Mouse (Mus musculus): ENCODE measurements around the gene Zfp599. TPM values are rescaled to one million over a fixed set of nuclear protein-coding genes. Genes with fewer than 3 reads are reported as not detected.

Zfp599 gene
- polyA plus RNA-seq, 1 experiment = 0.62 TPM

DNA sequence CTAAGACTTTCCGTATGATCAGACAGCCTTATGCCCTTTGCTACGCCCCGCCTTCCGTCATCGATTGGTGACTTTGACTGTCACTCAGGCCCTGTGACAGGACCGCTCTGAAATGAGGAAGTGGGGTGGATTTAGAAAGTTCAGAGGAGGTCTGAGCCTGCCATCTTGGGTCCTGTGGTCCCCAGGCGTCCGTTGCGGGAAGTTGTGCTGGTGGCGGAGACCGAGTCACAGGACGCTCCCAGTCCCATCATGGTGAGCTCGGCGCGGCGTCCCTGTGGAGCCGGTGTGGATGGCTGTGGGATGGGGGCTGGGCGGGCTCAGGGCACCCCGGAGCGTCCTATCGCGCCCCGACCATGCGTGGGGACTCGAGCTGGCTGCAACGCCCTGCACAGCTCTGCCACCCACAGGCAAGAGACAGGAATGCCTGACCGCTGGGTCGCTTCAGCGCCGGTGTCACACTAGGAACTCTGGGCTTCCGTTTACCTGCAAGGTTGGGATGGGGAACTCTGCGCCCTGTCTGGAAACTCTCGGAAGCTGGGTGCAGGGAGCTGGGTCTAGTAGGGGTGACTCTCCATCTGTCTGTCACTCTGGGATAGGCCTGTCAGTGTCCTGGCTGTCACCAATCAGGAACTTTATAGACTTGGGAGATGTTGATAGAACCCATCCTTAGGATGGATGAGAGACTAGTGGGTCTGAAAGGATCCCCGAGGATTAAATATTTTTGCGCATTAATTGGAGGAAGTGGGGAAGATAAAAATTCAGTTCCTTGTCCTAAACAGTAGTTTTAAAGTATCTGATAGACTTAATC lies 33.9 kb downstream of the Zfp599 start, which contains the start of gene Zfp809:
Gene Zfp809 (plus strand): TSS at position 134 of the 808 bp plus-strand sequence.
- peak; percentile 74; the same call in 1 of the 2 replicates for TF ChIP-seq CTCF (IDR thresholded peaks at IDR 0.05; ENCODE audit: borderline replicate concordance, control insufficient read depth, extremely low read depth, insufficient read depth, low read length, poor library complexity)
- peak; percentile 86 for TF ChIP-seq POLR2A (IDR thresholded peaks at IDR 0.05; ENCODE audit: control insufficient read depth, extremely low read depth, insufficient read depth, low read length, poor library complexity)
- Histone ChIP-seq H3K27ac (ENCODE audit: control insufficient read depth, insufficient read depth, low read length) (peak within 1 kb of the TSS; percentile 54), H3K36me3 (ENCODE audit: control insufficient read depth, insufficient read depth, low read length) (no peaks in the 10 kb centered on the region), H3K4me3 (ENCODE audit: control insufficient read depth, insufficient read depth, low read length) (peak within 1 kb of the TSS; percentile 62), H3K27me3 (ENCODE audit: control insufficient read depth, insufficient read depth, low read length) (no peaks in the 10 kb centered on the region), H3K4me1 (replicated peaks; ENCODE audit: control insufficient read depth, insufficient read depth, low read length) (0 out of 2 replicates have a peak, but pooled peaks cover 2% of the 10 kb centered on the region)
- peak; percentile 100 for DNase-seq
- under 1% methylated on average over 35 of the region's 35 CpGs for WGBS

DNA sequence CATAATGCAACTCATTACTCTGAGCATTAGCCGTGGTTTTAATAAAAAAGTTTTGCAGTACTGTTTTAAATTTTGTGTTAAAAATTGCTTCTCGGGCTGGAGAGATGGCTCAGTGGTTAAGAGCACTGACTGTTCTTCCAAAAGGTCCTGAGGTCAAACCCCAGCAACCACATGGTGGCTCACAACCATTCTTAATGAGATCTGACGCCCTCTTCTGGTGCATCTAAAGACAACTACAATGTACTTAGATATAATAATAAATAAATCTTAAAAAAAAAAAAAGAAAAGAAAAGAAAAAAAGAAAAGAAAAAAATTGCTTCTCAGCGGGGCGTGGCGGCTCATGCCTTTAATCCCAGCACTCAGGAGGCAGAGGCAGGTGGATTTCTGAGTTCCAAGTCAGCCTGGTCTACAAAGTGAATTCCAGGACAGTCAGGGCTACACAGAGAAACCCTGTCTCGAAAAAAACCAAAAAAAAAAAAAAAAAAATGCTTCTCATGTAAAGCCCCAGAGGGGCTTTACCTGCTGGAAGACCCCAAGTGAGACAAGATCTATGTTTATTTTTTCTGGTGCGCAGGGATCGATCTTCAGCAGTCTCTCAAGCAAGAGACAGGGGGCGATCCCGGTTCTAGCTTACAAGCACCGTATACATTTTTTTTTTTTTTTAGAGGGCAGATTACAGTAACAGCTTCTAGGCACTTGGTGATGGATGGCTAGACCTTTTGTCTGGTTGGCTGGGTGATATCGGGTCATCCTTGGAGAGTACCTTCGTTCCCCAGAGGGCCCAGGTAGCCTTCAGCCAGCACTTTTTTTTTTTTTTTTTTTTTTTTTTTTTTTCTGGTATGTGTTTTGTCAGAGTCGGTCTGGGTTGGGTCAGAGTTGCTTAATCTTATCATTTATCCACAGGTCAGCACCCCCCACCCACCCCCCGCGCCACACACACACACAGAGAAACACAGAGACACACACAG lies 34.9 kb downstream of the Zfp599 start:
- Histone ChIP-seq H3K27ac (ENCODE audit: control insufficient read depth, insufficient read depth, low read length) (peak overlapping the region; percentile 49), H3K4me3 (ENCODE audit: control insufficient read depth, insufficient read depth, low read length) (peak overlapping the region; percentile 62), H3K36me3 (ENCODE audit: control insufficient read depth, insufficient read depth, low read length) (no peaks in the 10 kb centered on the region), H3K4me1 (replicated peaks; ENCODE audit: control insufficient read depth, insufficient read depth, low read length) (0 out of 2 replicates have a peak, but pooled peaks cover 2% of the 10 kb centered on the region), H3K27me3 (ENCODE audit: control insufficient read depth, insufficient read depth, low read length) (no peaks in the 10 kb centered on the region)
- DNase-seq = peak; percentile 63
- TF ChIP-seq CTCF (IDR thresholded peaks at IDR 0.05; ENCODE audit: borderline replicate concordance, control insufficient read depth, extremely low read depth, insufficient read depth, low read length, poor library complexity) (no peak), POLR2A (IDR thresholded peaks at IDR 0.05; ENCODE audit: control insufficient read depth, extremely low read depth, insufficient read depth, low read length, poor library complexity) (no peak)
- WGBS = 23% methylated on average over 17 of the region's 17 CpGs

DNA sequence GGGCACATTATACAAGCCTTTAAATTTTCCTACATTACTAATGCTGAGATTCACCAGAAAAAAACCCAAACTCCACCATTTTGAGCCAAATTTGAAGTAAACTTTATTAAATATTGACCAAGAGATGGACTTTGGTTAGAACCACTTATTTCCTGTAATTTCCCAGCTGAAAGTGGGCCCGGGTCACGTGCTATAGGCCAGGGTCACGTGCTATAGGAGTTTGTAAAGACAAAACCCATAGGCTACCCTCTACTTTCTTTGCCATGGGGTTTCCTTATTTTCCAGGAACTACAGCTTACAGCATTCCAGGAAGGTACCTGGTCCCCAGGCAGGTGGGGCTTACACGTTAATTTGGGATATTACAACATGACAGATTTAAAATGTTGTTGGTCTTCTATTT lies 35.6 kb downstream of the Zfp599 start:
- Histone ChIP-seq H3K4me3 (ENCODE audit: control insufficient read depth, insufficient read depth, low read length) (no peak overlapping the region), H3K27me3 (ENCODE audit: control insufficient read depth, insufficient read depth, low read length) (no peaks in the 10 kb centered on the region), H3K27ac (ENCODE audit: control insufficient read depth, insufficient read depth, low read length) (no peak overlapping the region), H3K4me1 (replicated peaks; ENCODE audit: control insufficient read depth, insufficient read depth, low read length) (0 out of 2 replicates have a peak, but pooled peaks cover 2% of the 10 kb centered on the region), H3K36me3 (ENCODE audit: control insufficient read depth, insufficient read depth, low read length) (no peaks in the 10 kb centered on the region)
- no peak for DNase-seq
- no peak for TF ChIP-seq CTCF (IDR thresholded peaks at IDR 0.05; ENCODE audit: borderline replicate concordance, control insufficient read depth, extremely low read depth, insufficient read depth, low read length, poor library complexity)
- no peak for TF ChIP-seq POLR2A (IDR thresholded peaks at IDR 0.05; ENCODE audit: control insufficient read depth, extremely low read depth, insufficient read depth, low read length, poor library complexity)
- WGBS = 97% methylated on average over 4 of the region's 4 CpGs

DNA sequence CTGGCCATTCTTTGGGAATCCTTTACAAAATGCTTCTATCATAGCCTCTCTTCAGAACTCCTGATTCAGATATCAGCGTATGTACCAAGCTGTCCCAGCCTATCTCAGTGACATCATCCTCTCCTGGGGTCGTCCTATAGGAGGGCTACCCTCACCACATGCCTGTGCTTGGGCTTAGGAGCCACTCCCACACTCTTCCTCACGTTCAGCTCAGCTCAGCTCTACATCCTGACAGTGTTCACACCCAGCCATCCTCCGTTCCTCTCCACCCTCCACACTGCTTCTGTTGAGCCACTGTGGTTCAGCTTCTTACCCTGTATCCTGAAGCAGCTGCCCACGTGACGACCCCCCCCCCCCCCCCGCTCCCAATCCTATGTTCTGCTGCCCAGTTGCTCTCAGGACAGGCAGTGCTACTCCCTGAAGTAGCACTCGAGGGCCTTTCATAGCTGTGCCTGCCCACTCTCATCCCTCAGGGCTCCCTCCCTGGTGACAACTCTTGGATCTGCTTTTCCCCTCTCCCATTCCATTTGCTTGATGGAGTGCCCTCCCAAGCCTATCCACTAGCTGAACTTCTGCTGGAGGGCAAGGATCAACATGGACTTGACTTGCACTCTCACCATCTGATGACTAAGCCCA lies 41.7 kb downstream of the Zfp599 start:
- H3K27ac ChIP-seq (ENCODE audit: control insufficient read depth, insufficient read depth, low read length) = no peak overlapping the region
- TF ChIP-seq CTCF (IDR thresholded peaks at IDR 0.05; ENCODE audit: borderline replicate concordance, control insufficient read depth, extremely low read depth, insufficient read depth, low read length, poor library complexity) (no peak), POLR2A (IDR thresholded peaks at IDR 0.05; ENCODE audit: control insufficient read depth, extremely low read depth, insufficient read depth, low read length, poor library complexity) (no peak)
- 69% methylated on average over 8 of the region's 8 CpGs for WGBS
- H3K36me3 ChIP-seq (ENCODE audit: control insufficient read depth, insufficient read depth, low read length) = no peaks in the 10 kb centered on the region
- no peaks in the 10 kb centered on the region for H3K4me1 ChIP-seq (replicated peaks; ENCODE audit: control insufficient read depth, insufficient read depth, low read length)
- DNase-seq = no peak
- no peaks in the 10 kb centered on the region for H3K27me3 ChIP-seq (ENCODE audit: control insufficient read depth, insufficient read depth, low read length)
- H3K4me3 ChIP-seq (ENCODE audit: control insufficient read depth, insufficient read depth, low read length) = no peak overlapping the region

DNA sequence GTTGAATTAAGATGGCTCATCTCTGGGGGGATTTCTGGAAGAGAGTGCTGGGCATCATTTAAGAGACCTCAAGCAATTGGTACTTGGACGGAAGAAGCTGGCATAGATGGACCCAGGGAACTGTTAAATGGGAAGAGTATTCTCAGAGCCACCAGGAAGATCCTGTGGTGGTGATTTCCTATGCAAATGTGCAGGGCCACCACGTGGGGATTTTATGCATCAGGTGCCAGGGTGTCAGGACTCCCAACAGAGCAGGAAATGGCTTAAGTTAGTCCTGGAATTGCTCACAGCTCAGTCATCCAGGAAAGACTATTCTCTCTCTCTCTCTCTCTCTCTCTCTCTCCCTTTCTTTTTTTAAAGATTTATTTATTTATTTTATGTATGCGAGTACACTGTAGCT lies 43.0 kb downstream of the Zfp599 start:
- H3K27me3 ChIP-seq (ENCODE audit: control insufficient read depth, insufficient read depth, low read length) = no peaks in the 10 kb centered on the region
- H3K4me1 ChIP-seq (replicated peaks; ENCODE audit: control insufficient read depth, insufficient read depth, low read length) = no peaks in the 10 kb centered on the region
- TF ChIP-seq CTCF (IDR thresholded peaks at IDR 0.05; ENCODE audit: borderline replicate concordance, control insufficient read depth, extremely low read depth, insufficient read depth, low read length, poor library complexity) (no peak), POLR2A (IDR thresholded peaks at IDR 0.05; ENCODE audit: control insufficient read depth, extremely low read depth, insufficient read depth, low read length, poor library complexity) (no peak)
- WGBS = 65% methylated on average over 3 of the region's 3 CpGs
- no peak overlapping the region for H3K4me3 ChIP-seq (ENCODE audit: control insufficient read depth, insufficient read depth, low read length)
- no peak overlapping the region for H3K27ac ChIP-seq (ENCODE audit: control insufficient read depth, insufficient read depth, low read length)
- no peak for DNase-seq
- no peaks in the 10 kb centered on the region for H3K36me3 ChIP-seq (ENCODE audit: control insufficient read depth, insufficient read depth, low read length)

DNA sequence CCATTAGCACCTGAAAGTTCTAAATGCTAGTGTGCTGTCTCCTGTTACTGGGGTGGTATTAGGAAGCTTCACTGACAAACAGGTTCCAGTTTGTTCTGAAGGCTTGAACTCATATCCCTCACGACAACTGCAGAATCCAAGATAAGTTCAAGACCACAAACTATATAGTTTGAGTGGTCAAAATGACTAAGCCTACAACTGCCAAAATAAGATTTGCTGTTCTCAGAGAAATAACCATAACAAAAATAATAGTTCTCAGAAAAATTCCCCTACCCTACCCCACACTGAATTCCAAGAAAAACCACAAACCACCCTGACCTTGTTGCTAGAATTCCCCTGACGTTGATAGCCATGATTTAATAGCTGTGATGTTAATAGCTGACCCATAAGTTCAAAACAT lies 45.1 kb downstream of the Zfp599 start:
- no peaks in the 10 kb centered on the region for H3K27me3 ChIP-seq (ENCODE audit: control insufficient read depth, insufficient read depth, low read length)
- no peaks in the 10 kb centered on the region for H3K4me1 ChIP-seq (replicated peaks; ENCODE audit: control insufficient read depth, insufficient read depth, low read length)
- 25% methylated on average over 2 of the region's 2 CpGs for WGBS
- no peak overlapping the region for H3K27ac ChIP-seq (ENCODE audit: control insufficient read depth, insufficient read depth, low read length)
- DNase-seq = no peak
- H3K36me3 ChIP-seq (ENCODE audit: control insufficient read depth, insufficient read depth, low read length) = no peaks in the 10 kb centered on the region
- TF ChIP-seq POLR2A (IDR thresholded peaks at IDR 0.05; ENCODE audit: control insufficient read depth, extremely low read depth, insufficient read depth, low read length, poor library complexity) (no peak), CTCF (IDR thresholded peaks at IDR 0.05; ENCODE audit: borderline replicate concordance, control insufficient read depth, extremely low read depth, insufficient read depth, low read length, poor library complexity) (no peak)
- H3K4me3 ChIP-seq (ENCODE audit: control insufficient read depth, insufficient read depth, low read length) = no peak overlapping the region
